Mouse (Mus musculus) ES-E14 (cell line): ENCODE measurements around the gene Vps37c.

ENCODE experiments used
- MAFK ChIP-seq: IDR thresholded peaks from 2 replicates; pipeline ENCODE4 v1.6.1; 2014; ENCODE audit warnings: mild to moderate bottlenecking, low read depth, low read length, inconsistent platforms; ENCODE audit not compliant: insufficient read depth
- ZNF384 ChIP-seq: IDR thresholded peaks from 2 replicates; pipeline ENCODE4 v1.6.1; 2012; ENCODE audit warnings: low read depth, low read length, inconsistent platforms

DNA sequence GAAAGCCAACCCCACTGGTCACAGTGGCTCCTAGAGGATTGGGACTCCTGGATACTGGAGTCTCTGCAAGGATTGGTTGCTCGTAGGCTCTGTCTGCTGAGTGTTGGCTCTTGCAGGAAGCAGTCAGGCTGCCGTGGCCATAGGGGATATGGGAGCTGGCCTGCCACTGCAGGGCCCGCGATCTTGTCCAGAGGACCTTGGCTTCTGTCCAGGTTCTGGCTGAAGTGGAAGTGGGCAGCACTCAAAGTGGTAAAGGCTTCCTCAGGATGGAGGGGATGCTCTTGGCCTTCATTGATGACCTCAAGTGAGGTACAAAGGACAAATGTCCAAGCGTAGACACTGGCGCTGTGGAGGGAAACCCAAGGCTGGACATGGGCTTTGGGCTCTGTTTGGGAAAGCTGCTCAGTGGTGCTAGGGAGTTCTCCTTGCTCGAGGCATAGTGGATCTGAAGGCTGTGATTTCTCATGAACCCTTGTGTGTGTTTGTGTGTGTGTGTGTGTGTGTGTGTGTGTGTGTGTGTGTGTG, 29.8 kb downstream of the Vps37c start:
- TF ChIP-seq MAFK (no peak), ZNF384 (no peak)
